Mouse (Mus musculus) embryonic fibroblast, embryonic 13.5 days (primary cell): ENCODE results near the gene Mettl24.

Source experiments
- CTCF ChIP-seq: IDR thresholded peaks from 2 replicates; pipeline ENCODE4 v1.5.1; 2011; ENCODE audit warnings: mild to moderate bottlenecking, control low read depth, low read length, moderate library complexity, borderline replicate concordance; ENCODE audit not compliant: insufficient read depth
- POLR2A ChIP-seq: IDR thresholded peaks from 2 replicates; pipeline ENCODE4 v1.6.1; 2011; ENCODE audit warnings: low read depth, mild to moderate bottlenecking, control low read depth, low read length, moderate library complexity

DNA sequence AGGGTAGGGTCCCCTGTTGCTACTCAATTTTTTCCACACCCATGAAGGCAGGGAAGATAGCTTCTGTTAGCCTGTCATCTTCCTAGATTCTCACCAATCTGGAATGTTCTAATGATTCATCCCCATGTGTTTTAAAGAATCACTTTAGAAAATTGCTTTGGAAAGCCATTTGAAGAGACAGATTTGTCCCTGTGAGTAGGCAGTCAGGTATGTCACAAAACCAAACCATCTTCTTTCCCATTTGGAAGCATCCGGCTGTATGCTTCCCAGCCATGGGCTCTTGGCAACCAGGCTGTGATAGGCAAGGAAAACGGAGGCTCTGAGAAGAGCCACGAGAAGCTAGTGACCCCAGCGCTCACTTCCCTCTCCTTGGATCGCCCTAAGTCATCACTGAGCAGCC lies 47.1 kb downstream of the Mettl24 start:
- TF ChIP-seq POLR2A = no peak
- TF ChIP-seq CTCF = no peak
